Mouse (Mus musculus) testis, adult 10 weeks (tissue): ENCODE results near the gene Dhodh. TPM values are rescaled to one million over a fixed set of nuclear protein-coding genes. Genes with fewer than 3 reads are reported as not detected.

Experiments used
- polyA plus RNA-seq: library from polyadenylated mRNA; stranded (reverse); fragments of 350-450 nt; fragmentation: Illumina TruSeq; extraction: RNeasy Lipid Tissue Mini Kit (QIAGEN cat#74804); gene quantifications from one replicate; pipeline ENCODE4 v1.2.3, GENCODE M21; 2014; ENCODE audit warnings: low read depth, low replicate concordance

Gene Dhodh
- 0.91 TPM for polyA plus RNA-seq

DNA sequence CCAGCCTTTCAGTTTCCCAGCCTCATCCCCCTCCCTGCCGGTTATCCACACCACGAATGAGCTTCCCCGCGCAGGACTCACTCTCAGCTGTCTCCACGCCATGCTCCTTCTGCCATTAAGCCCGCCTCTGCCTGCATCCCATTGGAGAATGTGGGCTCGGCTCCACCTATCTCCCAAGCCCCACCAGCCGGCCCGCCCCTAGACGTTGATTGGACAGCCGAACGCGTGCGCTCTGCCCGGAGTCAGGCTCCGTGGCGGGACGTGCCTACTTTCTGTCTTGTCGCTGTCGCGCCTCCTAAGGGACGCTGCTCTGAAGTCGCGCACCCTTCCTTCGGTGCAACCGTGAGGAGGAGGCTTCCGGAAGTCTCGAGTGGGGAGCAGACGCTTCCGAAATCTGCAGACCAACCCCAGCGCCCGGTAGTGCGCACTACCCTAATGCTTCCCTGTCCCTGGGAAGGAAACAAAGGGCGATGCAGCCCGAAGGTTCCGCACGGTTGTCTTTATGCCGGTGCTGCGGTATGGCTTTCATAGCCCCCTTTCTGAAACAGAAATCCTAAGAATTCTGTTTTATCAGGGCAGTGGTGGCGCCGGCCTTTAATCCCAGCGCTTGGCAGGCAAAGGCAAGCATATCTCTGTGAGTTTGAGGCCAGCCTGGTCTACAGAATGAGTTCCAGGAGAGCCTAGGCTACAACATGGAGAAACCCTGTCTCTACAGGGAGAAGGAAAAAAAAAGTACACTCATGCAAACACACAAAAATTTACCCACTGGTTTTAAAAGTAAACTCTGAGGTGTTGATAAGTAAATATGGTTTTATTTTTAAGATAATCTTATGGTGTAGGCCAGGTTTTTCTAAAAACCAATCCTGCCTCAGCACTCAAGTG is at the start of gene Dhodh:
Gene Dhodh, minus strand, starts transcription at position 403 of the 882 bp plus-strand sequence.

GRCm38 (mm10) chr8:109614243-109615210 is 6.1 kb upstream of the Dhodh start, which contains the start of gene Pkd1l3:
Gene Pkd1l3, plus strand, starts transcription at chr8:109614517.

GRCm38 (mm10) chr8:109578900-109579301 is 29.6 kb downstream of the Dhodh start, which contains the start of gene Hp:
Gene Hp, minus strand, starts transcription at chr8:109579172.

GRCm38 (mm10) chr8:109565498-109566333 is 42.8 kb downstream of the Dhodh start, which contains the start of the genes Dhx38 and Txnl4b:
Gene Dhx38, minus strand, starts transcription at chr8:109565861.
Gene Txnl4b, plus strand, starts transcription at chr8:109565892.

Other genes starting within 250 kb of the Dhodh start
- gene Pmfbp1, start 114.6 kb downstream of the Dhodh start, polyA plus RNA-seq = 199 TPM
- 3.1 TPM for gene Dhx38, start 42.8 kb downstream of the Dhodh start, polyA plus RNA-seq
- gene Txnl4b, start 42.8 kb downstream of the Dhodh start, polyA plus RNA-seq = 112 TPM
- gene Hp, start 29.5 kb downstream of the Dhodh start, polyA plus RNA-seq = not detected
- gene Pkd1l3, start 5.8 kb upstream of the Dhodh start, polyA plus RNA-seq = 26.5 TPM
- gene Ist1, start 84.6 kb upstream of the Dhodh start, polyA plus RNA-seq = 42.5 TPM
- gene Zfp821, start 96.9 kb upstream of the Dhodh start, polyA plus RNA-seq = 24.1 TPM
- 25.2 TPM for gene Atxn1l, start 129.1 kb upstream of the Dhodh start, polyA plus RNA-seq
- 48.1 TPM for gene Ap1g1, start 169.9 kb upstream of the Dhodh start, polyA plus RNA-seq